Comparison of ENCODE assay signal across 23 mouse cellular contexts in the genomic region with DNA sequence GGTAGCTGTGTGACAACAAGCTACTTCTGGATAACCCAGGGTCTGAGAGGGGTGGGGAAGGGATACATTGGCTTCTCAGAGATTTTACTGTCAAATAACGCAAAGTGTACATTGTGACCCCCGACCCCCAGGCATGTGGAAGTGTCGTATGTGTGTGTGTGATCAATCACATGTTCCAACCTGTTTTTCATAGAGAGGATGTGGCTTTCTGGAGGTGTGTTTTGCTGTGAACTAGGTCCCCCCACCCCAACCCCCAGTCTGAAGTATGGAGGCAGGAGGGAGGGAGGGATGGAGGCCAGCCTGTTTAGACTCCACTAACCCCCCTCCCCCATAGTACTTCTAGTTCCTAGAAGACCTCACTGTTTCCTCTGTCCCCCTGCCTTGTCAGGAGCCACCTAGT. TPM values are rescaled to one million over a fixed set of nuclear protein-coding genes. Genes with fewer than 3 reads are reported as not detected.
A peak's percentile ranks its signal among the peaks of the same experiment; 100 is the strongest.
DNase-seq lines count a peak whose midpoint lies in the region; ATAC-seq and TF ChIP-seq lines count a peak whose summit lies in the region.
"Had no signal": no experiment of that assay in that cellular context is flagged by ENCODE, and none has a peak within 500 bp of the region (broad histone marks: within the 10 kb centered on the region; RNA-seq: fewer than 3 reads in every experiment).

No protein-coding gene starts in this region.

- TF ChIP-seq POLR2A in spleen, adult 2 months (IDR thresholded peaks at IDR 0.05; ENCODE audit: low read depth, low read length), result no peak

- peak in 1 of 2 experiments; percentile 46 for DNase-seq in spleen, adult 2 months (ENCODE audit: low read depth in 1 of 2, low spot score in 2 of 2)
- DNase-seq in spleen, postnatal 10 days (ENCODE audit: low spot score in 2 of 2), result no peak
- peak; percentile 87 for DNase-seq in CD4-positive helper T cell, adult 2 months (ENCODE audit: low read depth, low spot score)
- DNase-seq in CD8-positive naive resting alpha-beta T cell, adult 2 months (ENCODE audit: low read depth in 2 of 2, low spot score in 2 of 2), result peak; percentile 51 to 68
- DNase-seq in cerebellum, adult 18-20 months, result no peak
- DNase-seq in urinary bladder, postnatal 10 days (ENCODE audit: low spot score), result no peak
- DNase-seq in midbrain, postnatal 0 days (ENCODE audit: low spot score), result no peak
- DNase-seq: adrenal gland, adult 2 months; adrenal gland, postnatal 25 days; cerebellum, adult 2 months; cerebellum, postnatal 10 days; forebrain, postnatal 0 days; gastrocnemius, postnatal 25 days; heart, postnatal 10 days; heart, postnatal 4 days had no signal

- no peaks in the 10 kb centered on the region for H3K27me3 ChIP-seq in spleen, adult 2 months (ENCODE audit: control insufficient read depth, insufficient read depth, low read length)
- H3K27me3 ChIP-seq in midbrain, postnatal 0 days (ENCODE audit: insufficient read depth, low read length), result no peaks in the 10 kb centered on the region
- H3K27me3 ChIP-seq: forebrain, embryonic 13.5 days; hindbrain, embryonic 12.5 days had no signal

- no peak overlapping the region for H3K4me2 ChIP-seq in midbrain, postnatal 0 days (ENCODE audit: low read depth, low read length, poor library complexity, severe bottlenecking)
- H3K4me2 ChIP-seq: forebrain, embryonic 13.5 days; hindbrain, embryonic 12.5 days had no signal

- no peaks in the 10 kb centered on the region for H3K9me3 ChIP-seq in midbrain, postnatal 0 days (ENCODE audit: low read length)
- H3K9me3 ChIP-seq: embryonic facial prominence, embryonic 10.5 days; forebrain, embryonic 13.5 days; hindbrain, embryonic 12.5 days had no signal

- peaks cover 44% of the 10 kb centered on the region for H3K36me3 ChIP-seq in spleen, adult 2 months (ENCODE audit: control insufficient read depth, insufficient read depth, low read length)
- H3K36me3 ChIP-seq in midbrain, postnatal 0 days (ENCODE audit: insufficient read depth, low read length), result peaks cover 78% of the 10 kb centered on the region

- no peaks in the 10 kb centered on the region for H3K4me1 ChIP-seq in spleen, adult 2 months (ENCODE audit: control insufficient read depth, insufficient read depth, insufficient read length)
- H3K4me1 ChIP-seq in midbrain, postnatal 0 days (ENCODE audit: insufficient read depth, low read length), result no peaks in the 10 kb centered on the region
- H3K4me1 ChIP-seq: forebrain, embryonic 13.5 days; hindbrain, embryonic 12.5 days had no signal

- TF ChIP-seq CTCF in spleen, adult 2 months (IDR thresholded peaks at IDR 0.05; ENCODE audit: extremely low read depth, insufficient read depth, insufficient read length, insufficient replicate concordance), result no peak
- TF ChIP-seq CTCF in midbrain, postnatal 0 days (IDR thresholded peaks at IDR 0.05), result no peak

- H3K27ac ChIP-seq in spleen, adult 2 months (ENCODE audit: insufficient read depth, low read length), result peak overlapping the region; percentile 87
- H3K27ac ChIP-seq in midbrain, postnatal 0 days (ENCODE audit: low read depth, low read length), result no peak overlapping the region
- H3K27ac ChIP-seq: embryonic facial prominence, embryonic 10.5 days; forebrain, embryonic 13.5 days; hindbrain, embryonic 12.5 days had no signal

- WGBS in spleen, adult 2 months, result 81% methylated on average over 3 of the region's 3 CpGs
- 85% methylated on average over 3 of the region's 3 CpGs for WGBS in midbrain, postnatal 0 days

- no peak overlapping the region for H3K9ac ChIP-seq in midbrain, postnatal 0 days (replicated peaks; ENCODE audit: low read length, poor library complexity, severe bottlenecking)
- H3K9ac ChIP-seq: forebrain, embryonic 13.5 days; forebrain, postnatal 0 days; hindbrain, embryonic 12.5 days had no signal

- peak; percentile 85 for ATAC-seq in inflammation-experienced regulatory T-cells, adult 6 months
- ATAC-seq in midbrain, postnatal 0 days (ENCODE audit: low FRiP score), result no peak
- ATAC-seq: forebrain, embryonic 13.5 days; forebrain, postnatal 0 days; hindbrain, embryonic 16.5 days had no signal

- H3K4me3 ChIP-seq in spleen, adult 2 months (ENCODE audit: extremely low read depth, insufficient read depth, insufficient read length), result no peak overlapping the region; the same call in 1 of the 2 replicates
- H3K4me3 ChIP-seq in midbrain, postnatal 0 days (ENCODE audit: low read depth, low read length), result no peak overlapping the region
- H3K4me3 ChIP-seq: embryonic facial prominence, embryonic 10.5 days; forebrain, embryonic 13.5 days; hindbrain, embryonic 12.5 days had no signal

RNA-seq across cellular contexts. Expression of a gene that starts 40.6 kb away (rescaled TPM):
- not detected in 2 replicates for polyA plus RNA-seq in spleen, adult 2 months (2012; rRNA removed)
- polyA plus RNA-seq in inflammation-experienced regulatory T-cells, adult 6 months (2017; shearing (Covaris generic)), result not detected
- total RNA-seq in midbrain, postnatal 0 days (2014; rRNA removed), result 87.3 and 185 TPM in 2 replicates
- polyA plus RNA-seq in midbrain, postnatal 0 days (2015; fragmentation: Nextera tagmentation; extraction: Ambion mirVana), result 75.4 and 82.9 TPM in 2 replicates
- total RNA-seq: adrenal gland, postnatal 25 days; gastrocnemius, adult 18-20 months; granulocyte monocyte progenitor cell, adult 5-6 weeks; MEL had no signal

Comparison
In these comparisons a context has a peak if more than half of its experiments do, and no peak if none do; other contexts are left out.
1. DNase-seq: peak in CD4-positive helper T cell, adult 2 months (single experiment) and CD8-positive naive resting alpha-beta T cell, adult 2 months (2 of 2); none in spleen, postnatal 10 days (0 of 2), cerebellum, adult 18-20 months (0 of 2), urinary bladder, postnatal 10 days (single experiment) and midbrain, postnatal 0 days (single experiment).
2. RNA of a gene that starts 40.6 kb away (polyA plus RNA-seq): 75.4 to 82.9 TPM in midbrain, postnatal 0 days; not detected in spleen, adult 2 months and not detected in inflammation-experienced regulatory T-cells, adult 6 months; every median in the first group is over 10 times any median in the second.